Mouse (Mus musculus): ENCODE results near the gene Riok1.

GRCm38 (mm10) chr13:38079366-38079765 is 42.6 kb downstream of the Riok1 start:
- TF ChIP-seq CTCF (IDR thresholded peaks at IDR 0.05; ENCODE audit: borderline replicate concordance, insufficient read depth, low read length) (no peak), POLR2A (IDR thresholded peaks at IDR 0.05; ENCODE audit: low read depth, low read length) (no peak)

Data from embryonic fibroblast, embryonic 13.5 days (primary cell).